Mouse (Mus musculus) small intestine, adult 2 months (tissue): ENCODE measurements at regions not wholly inside any gene's neighbourhood (a gene's known extent, or its start where the extent isn't known, plus 50 kb on each side); places are given as distances from the start of the nearest gene placed in this dataset.

Experiments used
- H3K27ac ChIP-seq: fragments of 200-500 bp; 2 replicates; pipeline ENCODE4 v1.5.1; 2012; ENCODE audit warnings: low read depth, low read length, control low read depth, inconsistent platforms; ENCODE audit not compliant: insufficient read depth
- H3K27me3 ChIP-seq: fragments of 200-500 bp; 2 replicates; pipeline ENCODE4 v1.6.1; 2012; ENCODE audit warnings: mild to moderate bottlenecking, moderate library complexity, low read length, inconsistent platforms; ENCODE audit not compliant: control insufficient read depth, insufficient read depth
- H3K36me3 ChIP-seq: fragments of 200-500 bp; 2 replicates; pipeline ENCODE4 v1.6.1; 2012; ENCODE audit warnings: mild to moderate bottlenecking, low read length, control low read depth, inconsistent platforms; ENCODE audit not compliant: control insufficient read depth, insufficient read depth
- H3K4me1 ChIP-seq: fragments of 200-500 bp; 2 replicates; pipeline ENCODE4 v1.6.1; 2012; ENCODE audit warnings: low read length, inconsistent platforms, mixed read lengths; ENCODE audit not compliant: control insufficient read depth, insufficient read depth, insufficient read length
- H3K4me3 ChIP-seq: fragments of 200-500 bp; 2 replicates; pipeline ENCODE4 v1.5.1; 2012; ENCODE audit warnings: low read depth, mild to moderate bottlenecking, control low read depth, inconsistent platforms, low read length, moderate library complexity
- CTCF ChIP-seq: fragments of 200-500 bp; IDR thresholded peaks from 2 replicates; pipeline ENCODE4 v1.5.1; 2012; ENCODE audit warnings: low read depth, mild to moderate bottlenecking, control low read depth, inconsistent platforms, low read length, moderate library complexity, mixed read lengths; ENCODE audit not compliant: insufficient replicate concordance, insufficient read length; ENCODE audit errors: extremely low read depth
- POLR2A ChIP-seq: fragments of 200-500 bp; IDR thresholded peaks from 2 replicates; pipeline ENCODE4 v1.6.1; 2012; ENCODE audit warnings: low read depth, mild to moderate bottlenecking, control low read depth, inconsistent platforms, low read length, moderate library complexity
- WGBS: fragments of 180-500 bp; shearing (Covaris S2); methylation state at CpG from one replicate; pipeline ENCODE4 v1.1.7; 2018; 5-methylcytosine and 5-hydroxymethylcytosine counted together

GRCm38 (mm10) chr13:111097336-111097735 is 157.5 kb upstream of the Actbl2 start:
- 93% methylated on average over 4 of the region's 4 CpGs for WGBS
- no peaks in the 10 kb centered on the region for H3K4me1 ChIP-seq
- no peak overlapping the region for H3K27ac ChIP-seq
- H3K36me3 ChIP-seq, result no peaks in the 10 kb centered on the region
- no peak overlapping the region for H3K4me3 ChIP-seq
- TF ChIP-seq POLR2A, result no peak
- no peaks in the 10 kb centered on the region for H3K27me3 ChIP-seq

GRCm38 (mm10) chr13:111098738-111099137 is 156.1 kb upstream of the Actbl2 start:
- Histone ChIP-seq H3K36me3 (no peaks in the 10 kb centered on the region), H3K27ac (no peak overlapping the region), H3K4me3 (no peak overlapping the region), H3K27me3 (no peaks in the 10 kb centered on the region; the same call in 1 of the 2 replicates), H3K4me1 (no peaks in the 10 kb centered on the region)
- TF ChIP-seq CTCF, result no peak
- no peak for TF ChIP-seq POLR2A
- WGBS, result 94% methylated on average over 2 of the region's 2 CpGs

- Histone ChIP-seq H3K27me3 (no peaks in the 10 kb centered on the region; the same call in 1 of the 2 replicates), H3K27ac (no peak overlapping the region), H3K36me3 (no peaks in the 10 kb centered on the region), H3K4me3 (no peak overlapping the region), H3K4me1 (no peaks in the 10 kb centered on the region)
- 86% methylated on average over 6 of the region's 6 CpGs for WGBS
- TF ChIP-seq POLR2A, result no peak
- TF ChIP-seq CTCF, result no peak
Observed at GRCm38 (mm10) chr13:111099252-111099651, 155.6 kb upstream of the Actbl2 start.

- no peaks in the 10 kb centered on the region for H3K36me3 ChIP-seq
- H3K4me3 ChIP-seq, result no peak overlapping the region
- WGBS, result 67% methylated on average over 1 of the region's 1 CpGs
- no peak overlapping the region for H3K27ac ChIP-seq
- no peaks in the 10 kb centered on the region; the same call in 1 of the 2 replicates for H3K27me3 ChIP-seq
- H3K4me1 ChIP-seq, result no peaks in the 10 kb centered on the region
- no peak for TF ChIP-seq CTCF
- TF ChIP-seq POLR2A, result no peak
Observed at GRCm38 (mm10) chr13:111100448-111100847, 154.4 kb upstream of the Actbl2 start.

- no peak for TF ChIP-seq POLR2A
- TF ChIP-seq CTCF, result no peak
- no peaks in the 10 kb centered on the region for H3K4me1 ChIP-seq
- no peaks in the 10 kb centered on the region; the same call in 1 of the 2 replicates for H3K27me3 ChIP-seq
- no peak overlapping the region for H3K4me3 ChIP-seq
- H3K27ac ChIP-seq, result no peak overlapping the region
- 94% methylated on average over 4 of the region's 4 CpGs for WGBS
- H3K36me3 ChIP-seq, result no peaks in the 10 kb centered on the region
Observed at GRCm38 (mm10) chr13:111104567-111105219, 150.1 kb upstream of the Actbl2 start.

GRCm38 (mm10) chr13:111131108-111131507 is 123.7 kb upstream of the Actbl2 start:
- WGBS, result 86% methylated on average over 3 of the region's 3 CpGs
- H3K36me3 ChIP-seq, result no peaks in the 10 kb centered on the region
- TF ChIP-seq POLR2A (no peak), CTCF (no peak)
- H3K4me1 ChIP-seq, result no peaks in the 10 kb centered on the region
- H3K27me3 ChIP-seq, result no peaks in the 10 kb centered on the region
- H3K4me3 ChIP-seq, result no peak overlapping the region
- H3K27ac ChIP-seq, result no peak overlapping the region

GRCm38 (mm10) chr13:111136392-111136791 is 118.4 kb upstream of the Actbl2 start:
- no peak for TF ChIP-seq POLR2A
- no peak for TF ChIP-seq CTCF
- no peak overlapping the region for H3K4me3 ChIP-seq
- H3K36me3 ChIP-seq, result no peaks in the 10 kb centered on the region
- 96% methylated on average over 3 of the region's 3 CpGs for WGBS
- H3K27me3 ChIP-seq, result no peaks in the 10 kb centered on the region
- H3K4me1 ChIP-seq, result no peaks in the 10 kb centered on the region
- no peak overlapping the region for H3K27ac ChIP-seq
